Mouse (Mus musculus): ENCODE results near the gene Wbp1.

Gene Wbp1

GRCm38 (mm10) chr6:83138056-83138455 lies 16.7 kb upstream of the Wbp1 start:
- no peak for DNase-seq

GRCm38 (mm10) chr6:83137576-83137950 lies 16.2 kb upstream of the Wbp1 start:
- peak; percentile 93 for DNase-seq

DNA sequence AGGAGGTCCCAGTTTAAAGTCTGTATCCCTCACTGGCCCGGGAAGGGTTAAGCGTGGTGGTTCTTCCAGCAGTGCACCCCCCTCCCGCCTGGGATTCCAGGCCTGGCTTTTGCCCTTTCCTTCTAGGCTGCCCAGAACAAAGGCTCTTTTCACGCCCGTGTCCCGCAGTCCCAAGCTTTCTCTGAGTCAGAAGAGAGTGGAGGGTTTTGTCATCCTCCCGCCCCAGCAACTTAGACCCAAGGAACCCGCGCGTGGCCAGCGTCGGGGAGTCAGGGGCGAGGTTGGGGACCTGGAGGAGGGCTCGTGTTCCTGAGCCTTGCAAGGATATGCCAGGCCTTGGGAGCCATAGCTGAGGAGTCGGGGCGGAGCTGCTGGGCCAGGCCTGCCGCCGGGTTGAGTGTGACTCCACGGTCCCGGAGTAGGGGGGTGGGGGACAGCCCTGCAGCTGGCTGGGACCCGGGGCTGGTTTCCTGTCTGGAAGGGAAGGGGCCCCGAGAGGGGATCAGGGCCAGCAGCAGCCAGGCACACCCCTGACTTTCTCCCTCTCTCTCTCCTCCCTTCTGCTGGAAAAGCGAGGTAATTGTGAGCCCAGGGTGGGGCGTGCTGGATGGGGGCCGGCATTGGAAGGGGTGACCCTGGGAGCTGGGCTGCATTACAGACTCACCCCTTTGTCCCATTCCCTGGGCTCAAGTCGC lies 15.7 kb upstream of the Wbp1 start:
- DNase-seq, result peak; percentile 61

DNA sequence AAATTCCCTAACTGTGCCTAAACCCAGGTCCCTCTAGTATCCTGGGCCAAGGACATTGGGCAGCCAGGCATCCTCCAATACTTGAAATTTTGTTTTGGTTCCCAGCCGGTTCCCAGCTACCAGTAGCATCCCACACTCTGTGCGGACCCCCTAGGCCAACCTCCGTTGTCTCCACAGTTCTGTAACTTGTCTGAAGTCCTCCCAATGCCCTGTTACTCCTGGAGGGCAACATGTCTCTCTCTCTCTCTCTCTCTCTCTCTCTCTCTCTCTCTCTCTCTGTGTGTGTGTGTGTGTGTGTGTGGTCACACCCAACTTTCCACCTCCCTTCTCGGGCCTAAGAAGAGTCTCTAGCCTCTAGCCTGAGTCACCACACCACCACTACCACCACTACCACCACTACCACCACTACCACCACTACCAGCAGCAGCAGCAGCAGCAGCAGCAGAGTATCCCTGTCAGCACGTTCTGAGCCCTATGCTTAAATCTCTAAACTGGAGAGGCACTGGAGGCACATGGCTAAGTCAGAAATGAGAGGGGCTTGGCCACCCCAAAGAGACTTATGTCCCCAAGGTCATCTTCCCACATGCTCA lies 15.0 kb upstream of the Wbp1 start:
- no peak for DNase-seq

GRCm38 (mm10) chr6:83135571-83136161 lies 14.3 kb upstream of the Wbp1 start:
- peak; percentile 73 for DNase-seq

- no peak for DNase-seq
Observed at GRCm38 (mm10) chr6:83134951-83135513, 13.7 kb upstream of the Wbp1 start, which contains the start of gene Rtkn. Gene Rtkn, plus strand, starts transcription at chr6:83135463.

- DNase-seq, result no peak
Observed at GRCm38 (mm10) chr6:83134226-83134625, 12.9 kb upstream of the Wbp1 start.

- DNase-seq, result no peak
Observed at GRCm38 (mm10) chr6:83132176-83132919, 11.0 kb upstream of the Wbp1 start.

DNA sequence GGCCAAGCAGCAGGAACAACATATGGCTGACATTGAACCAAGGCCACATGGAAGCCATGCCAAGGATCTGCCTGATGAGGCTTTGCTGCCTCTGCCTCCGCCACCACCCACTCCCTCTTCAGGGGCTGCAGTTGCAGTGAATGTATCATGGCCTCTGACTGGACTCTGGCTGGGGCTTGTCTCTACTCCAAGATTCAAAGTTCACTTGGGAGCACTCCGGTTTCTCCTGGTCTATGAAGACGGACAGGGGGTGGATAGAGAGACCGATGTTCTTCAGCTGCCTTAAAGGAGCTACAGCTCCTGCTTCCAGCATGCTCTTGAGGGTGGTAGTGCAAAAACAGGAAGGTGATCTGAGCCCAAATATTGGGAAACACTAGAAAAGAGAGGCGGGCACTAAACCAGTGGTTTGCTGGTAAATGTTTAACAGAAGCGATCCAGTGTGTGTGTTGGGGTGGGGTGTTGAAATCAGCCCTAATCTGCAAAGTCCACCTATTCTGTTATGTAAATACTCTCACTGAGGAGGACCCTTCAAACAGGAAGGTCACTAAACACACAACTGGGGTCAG lies 10.2 kb upstream of the Wbp1 start:
- peak; percentile 79 for DNase-seq

DNA sequence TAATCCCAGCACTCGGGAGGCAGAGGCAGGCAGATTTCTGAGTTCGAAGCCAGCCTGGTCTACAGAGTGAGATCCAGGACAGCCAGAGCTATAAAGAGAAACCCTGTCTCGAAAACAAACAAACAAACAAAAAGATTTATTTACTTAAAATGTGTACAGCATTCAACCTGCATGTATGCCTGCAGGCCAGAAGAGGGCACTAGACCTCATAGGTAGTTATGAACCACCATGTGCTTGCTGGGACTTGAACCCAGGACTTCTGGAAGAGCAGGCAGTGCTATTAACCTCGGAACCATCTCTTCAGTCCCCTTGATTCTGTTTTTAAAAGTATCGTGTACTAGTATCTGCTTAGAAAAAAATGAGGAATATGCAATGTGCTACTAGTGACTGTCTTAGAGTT lies 6.1 kb upstream of the Wbp1 start:
- no peak for DNase-seq

GRCm38 (mm10) chr6:83125331-83125730 lies 4.0 kb upstream of the Wbp1 start, which contains the start of gene Ino80b:
Gene Ino80b, minus strand, starts transcription at chr6:83125431.
- DNase-seq, result no peak

- peak; percentile 96 for DNase-seq
Observed at GRCm38 (mm10) chr6:83124851-83125312, 3.5 kb upstream of the Wbp1 start.

DNA sequence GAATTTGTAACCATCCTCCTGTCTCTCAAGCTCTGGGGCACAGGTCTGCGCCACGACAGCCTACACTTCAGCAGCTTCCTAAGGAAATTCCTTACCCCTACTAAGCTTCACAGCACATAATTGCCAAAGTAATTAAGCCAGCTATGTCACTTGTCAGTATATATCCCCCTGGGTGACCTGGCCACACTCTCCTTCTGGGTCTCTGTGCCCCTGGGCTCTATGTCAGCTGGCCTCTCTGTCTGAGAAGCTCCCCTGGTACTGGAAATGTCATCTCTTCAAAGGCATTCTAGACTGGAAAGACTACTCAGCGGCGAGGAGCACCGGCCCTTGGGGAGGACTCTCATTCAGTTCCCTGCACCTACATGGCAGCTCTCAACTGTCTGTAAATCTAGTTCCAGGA lies 1.6 kb upstream of the Wbp1 start:
- DNase-seq, result no peak

DNA sequence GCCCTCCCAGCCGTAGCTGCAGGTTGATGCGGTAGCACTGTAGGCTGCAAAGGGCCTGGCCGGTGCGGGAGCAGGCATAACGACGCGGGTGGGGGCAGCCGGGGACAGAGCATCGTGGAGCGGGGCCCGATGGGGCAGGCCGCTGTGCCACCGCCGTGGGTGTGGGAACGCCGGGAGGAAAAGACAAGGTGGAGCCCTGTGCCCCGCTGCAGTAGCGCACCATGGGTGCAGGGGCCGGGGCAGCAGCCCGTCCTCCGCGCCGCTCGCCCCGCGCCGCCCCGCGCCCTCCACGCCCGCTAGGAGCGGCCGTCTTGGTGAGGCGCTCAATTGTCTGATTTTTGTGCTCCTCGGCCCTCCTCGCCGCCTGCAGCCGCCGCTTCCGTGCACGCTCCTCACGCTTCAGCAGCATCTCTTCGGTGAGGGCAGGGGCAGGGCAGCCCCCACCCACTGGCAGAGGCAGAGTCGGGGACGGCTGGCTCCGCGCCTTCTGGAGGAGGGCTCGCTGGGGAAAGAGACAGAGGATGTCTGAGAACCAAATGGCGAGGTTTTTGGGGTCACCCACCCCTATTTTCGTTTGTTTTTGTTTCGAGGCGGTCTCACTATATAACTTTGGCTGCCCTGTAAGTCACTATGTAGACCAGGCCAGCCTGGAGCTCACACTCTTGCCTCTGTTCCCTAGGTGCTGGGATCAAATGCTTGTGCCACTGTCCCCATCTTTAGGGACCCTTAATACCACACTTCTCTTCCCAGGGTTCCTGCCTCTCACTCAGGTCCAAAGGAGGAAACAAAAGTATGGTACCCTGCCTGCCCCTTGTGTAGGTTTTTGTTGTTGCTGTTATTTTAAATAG lies 728 bp upstream of the Wbp1 start:
- no peak for DNase-seq

- no peak for DNase-seq
Observed at GRCm38 (mm10) chr6:83119734-83120051, 1.7 kb downstream of the Wbp1 start.

DNA sequence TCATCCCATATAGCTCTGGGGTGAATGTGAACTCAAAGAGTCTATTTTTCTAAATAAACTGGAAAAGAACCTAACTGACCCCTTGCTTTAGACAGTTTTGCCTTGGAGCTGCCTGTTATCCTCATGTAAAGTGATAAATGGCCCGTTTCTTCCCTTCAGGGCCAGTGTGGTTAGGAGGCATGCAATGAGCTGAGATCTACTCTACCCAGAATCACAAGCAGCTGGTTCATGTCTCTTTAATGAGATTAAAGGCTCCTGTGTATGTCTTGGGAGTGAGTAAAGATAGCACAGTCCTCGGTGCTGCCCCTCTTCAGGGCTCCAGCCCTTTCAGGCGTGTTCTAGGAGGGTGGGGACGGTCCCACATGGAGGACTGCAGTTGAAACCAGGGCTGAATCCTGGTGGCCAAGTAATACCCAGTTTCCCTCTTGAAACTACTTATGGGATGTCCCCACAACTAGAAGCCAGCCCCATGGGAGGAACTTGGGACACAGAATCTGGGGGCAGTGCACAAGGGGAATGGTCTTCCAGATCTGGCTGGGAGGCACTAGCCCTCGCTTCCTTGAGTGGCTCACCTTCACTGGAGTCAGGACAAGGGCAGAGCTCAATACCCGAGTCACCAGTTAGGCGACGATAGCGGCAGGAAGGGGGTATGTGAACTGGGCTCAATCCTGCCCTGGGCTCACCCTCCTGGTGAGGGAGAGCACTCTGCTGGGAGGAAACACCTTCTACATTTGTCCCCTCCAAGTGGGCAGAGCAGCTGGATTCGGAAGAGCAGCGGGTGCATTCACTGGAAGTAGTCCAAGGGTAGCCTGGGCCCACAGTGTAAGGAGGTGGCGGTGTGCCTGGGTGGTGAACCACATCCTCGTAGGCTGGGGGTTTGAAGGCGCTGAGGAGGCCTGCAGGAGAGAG lies 2.3 kb downstream of the Wbp1 start:
- DNase-seq, result no peak

DNA sequence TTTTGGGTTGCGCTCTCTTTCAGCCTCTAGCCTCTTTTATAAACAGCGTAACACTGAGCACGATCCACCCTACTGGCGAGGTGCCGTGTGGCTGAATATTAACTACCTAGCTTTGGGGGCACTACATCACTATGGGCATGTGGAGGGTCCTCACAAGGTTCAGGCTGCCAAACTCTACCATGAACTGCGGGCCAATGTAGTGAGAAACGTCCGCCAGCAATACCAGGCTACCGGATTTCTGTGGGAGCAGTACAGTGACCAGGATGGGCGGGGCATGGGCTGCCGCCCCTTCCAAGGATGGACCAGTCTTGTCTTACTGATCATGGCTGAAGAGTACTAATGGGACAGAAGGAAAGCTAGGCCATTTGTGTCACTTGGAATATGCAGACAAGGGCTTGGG lies 3.0 kb downstream of the Wbp1 start:
- DNase-seq, result no peak

DNA sequence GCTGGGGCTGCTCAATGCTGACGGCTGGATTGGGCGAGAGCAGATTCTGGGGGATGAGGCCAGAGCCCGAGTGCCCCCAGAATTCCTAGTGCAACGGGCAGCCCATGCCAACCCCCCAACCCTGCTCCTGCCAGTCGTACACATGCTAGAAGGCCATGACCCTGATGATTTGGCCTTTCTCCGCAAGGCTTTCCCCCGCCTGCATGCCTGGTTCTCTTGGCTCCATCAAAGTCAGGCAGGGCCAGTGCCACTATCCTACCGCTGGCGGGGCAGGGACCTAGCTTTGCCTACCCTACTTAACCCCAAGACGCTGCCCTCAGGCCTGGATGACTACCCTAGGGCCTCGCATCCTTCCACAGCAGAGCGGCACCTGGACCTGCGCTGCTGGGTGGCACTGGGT lies 3.7 kb downstream of the Wbp1 start:
- DNase-seq, result no peak

- no peak for DNase-seq
Observed at GRCm38 (mm10) chr6:83117165-83117438, 4.3 kb downstream of the Wbp1 start.

DNA sequence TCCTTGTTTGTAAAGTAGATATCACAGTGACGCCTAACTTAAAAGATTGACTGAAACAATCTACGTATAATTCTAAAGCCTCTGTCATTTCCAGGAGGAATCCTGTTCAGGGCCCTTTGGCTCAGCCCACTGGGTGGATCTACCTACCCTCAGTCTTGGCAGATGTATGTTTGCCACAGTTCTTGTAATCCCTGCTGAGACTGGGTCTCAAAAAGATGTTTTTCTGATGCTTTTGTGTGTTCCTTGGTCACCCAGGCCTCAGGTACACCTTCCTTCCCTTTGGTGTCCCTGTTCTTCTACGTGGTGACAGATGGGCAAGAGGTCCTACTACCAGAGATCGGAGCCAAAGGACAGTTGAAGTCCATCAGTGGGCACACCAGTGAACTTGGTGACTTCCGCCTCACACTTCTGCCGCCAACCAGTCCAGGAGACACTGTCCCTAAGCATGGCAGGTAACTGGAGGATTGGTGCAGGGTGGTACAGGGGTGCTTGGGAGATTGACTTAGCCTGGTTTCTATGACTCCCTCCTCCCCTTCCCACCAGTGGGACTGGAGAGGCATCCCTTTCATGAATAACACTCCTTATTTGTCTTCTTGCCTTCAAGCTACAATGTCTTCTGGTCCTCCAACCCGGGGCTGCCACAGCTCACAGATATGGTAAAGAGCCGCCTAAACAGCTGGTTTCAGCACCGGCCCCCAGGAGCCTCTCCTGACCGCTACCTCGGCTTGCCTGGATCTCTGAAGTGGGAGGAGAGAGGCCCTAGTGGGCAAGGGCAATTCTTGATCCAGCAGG lies 4.8 kb downstream of the Wbp1 start:
- DNase-seq, result no peak
